Mouse (Mus musculus) kidney, embryonic 14.5 days (tissue): ENCODE results near the gene Cnot4. TPM values are rescaled to one million over a fixed set of nuclear protein-coding genes. Genes with fewer than 3 reads are reported as not detected.

Experiments used
- ATAC-seq: fragments of 200-750 bp; cut with Nextera tagmentation; 2 replicates; pipeline ENCODE4 v1.8.0; 2017; ENCODE audit warnings: moderate number of reproducible peaks, mild to moderate bottlenecking, moderate TSS enrichment, moderate library complexity; ENCODE audit not compliant: low FRiP score, low TSS enrichment
- H3K27ac ChIP-seq: fragments of 300-500 bp; sonication (generic); 2 replicates; pipeline ENCODE4 v1.5.1; 2014; ENCODE audit warnings: low read depth, mild to moderate bottlenecking, low read length, moderate library complexity, mixed read lengths
- H3K27me3 ChIP-seq: fragments of 300-500 bp; sonication (generic); 2 replicates; pipeline ENCODE4 v1.6.1; 2014; ENCODE audit warnings: mild to moderate bottlenecking, low read length; ENCODE audit not compliant: control insufficient read depth, insufficient read depth
- H3K36me3 ChIP-seq: fragments of 300-500 bp; sonication (generic); 2 replicates; pipeline ENCODE4 v1.6.1; 2014; ENCODE audit warnings: low read length, mixed read lengths; ENCODE audit not compliant: control insufficient read depth, insufficient read depth
- H3K4me1 ChIP-seq: fragments of 300-500 bp; sonication (generic); 2 replicates; pipeline ENCODE4 v1.6.1; 2014; ENCODE audit warnings: low read length, mixed read lengths; ENCODE audit not compliant: control insufficient read depth, insufficient read depth
- H3K4me2 ChIP-seq: fragments of 300-500 bp; sonication (generic); replicated peaks from 2 replicates; pipeline ENCODE4 v1.6.1; 2014; ENCODE audit warnings: low read depth, mild to moderate bottlenecking, low read length
- H3K4me3 ChIP-seq: fragments of 300-500 bp; sonication (generic); 2 replicates; pipeline ENCODE4 v1.5.1; 2014; ENCODE audit warnings: mild to moderate bottlenecking, low read length
- H3K9ac ChIP-seq: fragments of 300-500 bp; sonication (generic); 2 replicates; pipeline ENCODE4 v1.6.1; 2014; ENCODE audit warnings: low read depth, mild to moderate bottlenecking, low read length, moderate library complexity
- H3K9me3 ChIP-seq: fragments of 300-500 bp; sonication (generic); 2 replicates; pipeline ENCODE4 v1.6.1; 2016; ENCODE audit warnings: low read length; ENCODE audit not compliant: control insufficient read depth
- WGBS: fragments of 180-500 bp; shearing (Covaris S2); extraction: QIAGEN DNeasy Blood & Tissue Kit; methylation state at CpG from one replicate; pipeline ENCODE4 v1.1.7; 2014; 5-methylcytosine and 5-hydroxymethylcytosine counted together
- polyA plus RNA-seq: library from polyadenylated mRNA; unstranded; fragments of >200 nt; fragmentation: Nextera tagmentation; extraction: Ambion mirVana; gene quantifications from 2 replicates; pipeline ENCODE4 v1.2.1, GENCODE M21; 2014

Gene Cnot4
- polyA plus RNA-seq, 1 experiment from 2014 or later, result 33.2 TPM

GRCm38 (mm10) chr6:34994692-34995091, 138.8 kb downstream of the Cnot4 start:
- no peaks in the 10 kb centered on the region for H3K36me3 ChIP-seq
- peak overlapping the region; percentile 38 for H3K4me2 ChIP-seq
- WGBS, result 74% methylated on average over 5 of the region's 5 CpGs
- no peak overlapping the region for H3K27ac ChIP-seq
- H3K4me3 ChIP-seq, result no peak overlapping the region
- no peak for ATAC-seq
- no peaks in the 10 kb centered on the region for H3K27me3 ChIP-seq
- no peak overlapping the region for H3K9ac ChIP-seq
- H3K4me1 ChIP-seq, result peaks cover 3% of the 10 kb centered on the region; the same call in 1 of the 2 replicates
- no peaks in the 10 kb centered on the region for H3K9me3 ChIP-seq

- no peak for ATAC-seq
- Histone ChIP-seq H3K4me2 (no peak overlapping the region), H3K4me1 (peaks cover 10% of the 10 kb centered on the region), H3K36me3 (no peaks in the 10 kb centered on the region), H3K9ac (no peak overlapping the region), H3K27ac (no peak overlapping the region), H3K4me3 (no peak overlapping the region), H3K9me3 (no peaks in the 10 kb centered on the region), H3K27me3 (no peaks in the 10 kb centered on the region)
- 58% methylated on average over 6 of the region's 6 CpGs for WGBS
These were observed 144.3 kb downstream of the Cnot4 start for GRCm38 (mm10) chr6:34989263-34989662.

GRCm38 (mm10) chr6:34988081-34988761, 145.3 kb downstream of the Cnot4 start, which contains the start of gene Slc23a4:
Slc23a4 (minus strand) TSS chr6:34988404.
- Histone ChIP-seq H3K27ac (no peak within 1 kb of the TSS), H3K4me1 (peaks cover 10% of the 10 kb centered on the region), H3K27me3 (no peaks in the 10 kb centered on the region), H3K4me3 (peak within 1 kb of the TSS; percentile 2; the same call in 1 of the 2 replicates), H3K36me3 (no peaks in the 10 kb centered on the region), H3K9me3 (no peaks in the 10 kb centered on the region), H3K9ac (peak within 1 kb of the TSS; percentile 31; the same call in 1 of the 2 replicates), H3K4me2 (peak within 1 kb of the TSS; percentile 26)
- ATAC-seq, result peak; percentile 41; the same call in 1 of the 2 replicates
- 11% methylated on average over 20 of the region's 20 CpGs for WGBS

DNA sequence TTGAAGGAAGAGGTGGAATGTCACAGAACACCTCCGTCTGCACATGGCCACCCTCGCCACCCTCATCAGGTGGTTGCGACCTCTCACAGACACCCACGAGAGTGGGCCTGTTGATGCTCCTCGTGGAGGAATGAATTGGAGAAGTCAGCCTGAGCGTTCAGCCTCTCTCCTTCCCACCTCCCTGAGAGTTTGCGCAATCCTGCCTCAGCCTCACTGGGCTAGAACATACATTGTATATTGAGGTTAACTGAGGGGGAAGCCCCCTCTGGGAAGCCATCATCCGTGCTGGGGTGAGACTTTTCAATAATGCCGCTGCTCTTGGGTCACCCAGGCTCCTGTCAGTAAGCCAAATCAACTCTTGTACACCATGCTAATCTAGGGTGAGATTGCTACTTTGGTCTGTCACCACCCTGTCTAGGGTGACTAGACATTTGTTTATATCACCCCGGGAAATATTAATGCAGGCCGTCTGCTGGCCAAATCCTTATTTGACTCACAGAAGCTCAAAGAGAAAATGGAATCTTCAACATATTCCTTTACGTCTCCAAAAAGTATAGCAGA, 146.4 kb downstream of the Cnot4 start:
- Histone ChIP-seq H3K9ac (no peak overlapping the region), H3K9me3 (no peaks in the 10 kb centered on the region), H3K36me3 (no peaks in the 10 kb centered on the region), H3K4me3 (no peak overlapping the region), H3K27me3 (no peaks in the 10 kb centered on the region), H3K4me1 (peaks cover 10% of the 10 kb centered on the region), H3K4me2 (no peak overlapping the region), H3K27ac (no peak overlapping the region)
- 90% methylated on average over 12 of the region's 12 CpGs for WGBS
- no peak for ATAC-seq

DNA sequence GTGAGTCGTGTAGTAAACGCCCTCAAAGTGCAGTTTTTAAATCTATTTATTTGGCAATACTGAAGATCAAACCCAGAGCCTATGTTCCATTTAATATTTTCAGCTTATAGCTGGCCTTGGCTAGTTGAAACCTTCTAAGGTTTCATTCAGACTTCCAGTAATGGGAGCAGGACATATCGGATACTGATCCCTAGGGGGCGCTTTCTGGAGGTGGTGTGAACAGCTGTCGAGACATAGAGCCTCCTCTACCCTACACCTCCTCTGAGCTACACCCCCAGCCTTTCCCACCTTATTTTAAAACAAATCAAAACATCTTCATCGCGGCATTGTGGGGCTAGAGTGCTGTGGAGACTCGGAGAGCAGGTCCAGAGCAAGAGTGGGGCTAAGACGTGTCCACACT, 152.9 kb downstream of the Cnot4 start:
- ATAC-seq, result no peak
- H3K9me3 ChIP-seq, result no peaks in the 10 kb centered on the region
- no peak overlapping the region for H3K9ac ChIP-seq
- WGBS, result 63% methylated on average over 9 of the region's 9 CpGs
- no peaks in the 10 kb centered on the region for H3K36me3 ChIP-seq
- H3K4me1 ChIP-seq, result no peaks in the 10 kb centered on the region
- H3K27me3 ChIP-seq, result no peaks in the 10 kb centered on the region
- H3K4me2 ChIP-seq, result no peak overlapping the region
- no peak overlapping the region for H3K27ac ChIP-seq
- H3K4me3 ChIP-seq, result no peak overlapping the region

GRCm38 (mm10) chr6:34979291-34979690, 154.2 kb downstream of the Cnot4 start:
- Histone ChIP-seq H3K27ac (no peak overlapping the region), H3K9ac (no peak overlapping the region), H3K36me3 (no peaks in the 10 kb centered on the region), H3K4me2 (no peak overlapping the region), H3K4me3 (no peak overlapping the region), H3K4me1 (no peaks in the 10 kb centered on the region), H3K9me3 (no peaks in the 10 kb centered on the region), H3K27me3 (no peaks in the 10 kb centered on the region)
- 83% methylated on average over 3 of the region's 3 CpGs for WGBS
- ATAC-seq, result no peak

Other genes with a start within 250 kb of the Cnot4 start
- 7.3 and 11.0 TPM in 2 replicates for gene Wdr91, start 222.8 kb downstream of the Cnot4 start, polyA plus RNA-seq
- gene Stra8, start 213.6 kb downstream of the Cnot4 start, polyA plus RNA-seq, result not detected in 2 replicates
- 0.44 and 0.61 TPM in 2 replicates for gene Slc23a4, start 145.3 kb downstream of the Cnot4 start, polyA plus RNA-seq
- 30.5 and 53.7 TPM in 2 replicates for gene Nup205, start 43.7 kb upstream of the Cnot4 start, polyA plus RNA-seq
- gene Slc13a4, start 174.4 kb upstream of the Cnot4 start, polyA plus RNA-seq, result 0.05 TPM in 1 of 2 replicates, not detected in the other
- not detected in 2 replicates for gene Fam180a, start 192.4 kb upstream of the Cnot4 start, polyA plus RNA-seq